Mouse (Mus musculus): Measurements from ENCODE around the gene Kcna5. TPM values are rescaled to one million over a fixed set of nuclear protein-coding genes. Genes with fewer than 3 reads are reported as not detected.

Kcna5 gene
- total RNA-seq, 2 experiments from 2014 or later, result 1.8 to 2.3 TPM

Other genes starting within 250 kb of the Kcna5 start
- 1 to 10 TPM; 1.4 to 2.4 TPM for gene Kcna1, start 111.0 kb upstream of the Kcna5 start, total RNA-seq (2021)
- gene Kcna6, start 205.3 kb upstream of the Kcna5 start, total RNA-seq (2021), result 1 to 10 TPM; 1.3 to 1.7 TPM

Measured in adrenal gland, postnatal 36 days (tissue).